Mouse (Mus musculus) liver, adult 2 months (tissue): ENCODE results near the gene Fbxl13.

Experiments
- CTCF ChIP-seq: fragments of 200-500 bp; IDR thresholded peaks from 2 replicates; pipeline ENCODE4 v1.5.1; 2011; ENCODE audit warnings: low read depth, low read length, control low read depth
- POLR2A ChIP-seq: fragments of 200-500 bp; IDR thresholded peaks from 2 replicates; pipeline ENCODE4 v1.6.1; 2011; ENCODE audit warnings: low read length, control low read depth; ENCODE audit not compliant: insufficient read depth; ENCODE audit errors: extremely low read depth

GRCm38 (mm10) chr5:21675019-21675418, 29.6 kb upstream of the Fbxl13 start:
- no peak for TF ChIP-seq CTCF
- no peak for TF ChIP-seq POLR2A
